ENCODE assay signal across 8 mouse cellular contexts in the genomic region with DNA sequence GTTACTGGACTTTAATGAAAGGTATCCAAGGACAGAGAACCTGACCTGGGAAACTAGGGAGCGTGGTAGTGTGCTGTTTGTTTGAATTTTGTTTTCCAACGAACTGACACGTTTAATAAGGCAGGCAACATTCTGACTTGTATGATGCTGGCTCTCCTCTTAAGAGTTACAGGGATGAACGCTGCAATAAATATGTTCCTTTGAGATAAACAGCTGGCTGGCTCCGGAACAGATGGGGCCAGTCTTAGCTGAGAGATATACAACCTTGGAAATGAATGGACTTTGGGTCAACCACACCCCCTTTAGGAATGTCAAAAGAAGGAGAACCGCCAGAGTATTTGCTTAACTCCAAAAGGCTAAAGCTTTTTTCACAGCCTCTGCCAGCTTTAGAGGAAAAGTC. TPM values are rescaled to one million over a fixed set of nuclear protein-coding genes. Genes with fewer than 3 reads are reported as not detected.
A peak's percentile ranks its signal among the peaks of the same experiment; 100 is the strongest.
DNase-seq lines count a peak whose midpoint lies in the region; ATAC-seq and TF ChIP-seq lines count a peak whose summit lies in the region.

No protein-coding gene starts in this region.

- intact Hi-C loops in heart, adult 2 months (cut with DNase I): loop anchor here (2.0 kb wide), 1 partner anchor 84 kb away; no protein-coding TSS in a partner anchor
- intact Hi-C loops in heart, postnatal 14 days (cut with DNase I): loop anchor here (2.0 to 10.0 kb wide), 5 partner anchors 18 to 352 kb away; a partner anchor contains a TSS

- peak overlapping the region; percentile 57 for H3K27ac ChIP-seq in heart, adult 2 months
- no peak overlapping the region for H3K27ac ChIP-seq in heart, embryonic 16.5 days (ENCODE audit: low read length)
- H3K27ac ChIP-seq in neural tube, embryonic 15.5 days (replicated peaks): peak overlapping the region; percentile 83

- H3K4me3 ChIP-seq in heart, adult 2 months: peak overlapping the region; percentile 96
- peak overlapping the region; percentile 92 for H3K4me3 ChIP-seq in heart, embryonic 16.5 days (ENCODE audit: low read length)
- H3K4me3 ChIP-seq in neural tube, embryonic 15.5 days (replicated peaks): peak overlapping the region; percentile 75

- DNase-seq in heart, adult 2 months: peak in 1 of 2 experiments; percentile 12
- DNase-seq in heart, postnatal 14 days: no peak
- peak; percentile 58 for DNase-seq in c-Kit-positive CD71-positive TER-119-negative erythroid progenitor cells, embryonic 14.5 days (ENCODE audit: low read depth)
- DNase-seq in liver: peak; percentile 73
- DNase-seq in T-cell, adult 2 months (ENCODE audit: low spot score): no peak
- no peak for DNase-seq in left cerebral cortex, adult 18-20 months (ENCODE audit: low spot score in 2 of 2)

- TF ChIP-seq EP300 in heart, adult 2 months (IDR thresholded peaks at IDR 0.05; ENCODE audit: insufficient read depth, low read depth, low read length): no peak

- peaks cover 22% of the 10 kb centered on the region for H3K36me3 ChIP-seq in heart, adult 2 months (ENCODE audit: control insufficient read depth, insufficient read depth, low read length)
- 0 out of 2 replicates have a peak, but pooled peaks cover 4% of the 10 kb centered on the region for H3K36me3 ChIP-seq in heart, embryonic 16.5 days (ENCODE audit: control insufficient read depth, insufficient read depth)
- H3K36me3 ChIP-seq in neural tube, embryonic 15.5 days: peaks cover 6% of the 10 kb centered on the region; the same call in 1 of the 2 replicates

- peaks cover 1% of the 10 kb centered on the region; the same call in 1 of the 2 replicates for H3K79me2 ChIP-seq in heart, adult 2 months (replicated peaks; ENCODE audit: control insufficient read depth, insufficient read depth, low read length)

- TF ChIP-seq POLR2A in heart, adult 2 months (IDR thresholded peaks at IDR 0.05; ENCODE audit: insufficient read depth, low read depth, low read length): no peak

- ATAC-seq in heart, embryonic 16.5 days (replicated peaks; ENCODE audit: extremely low read depth, insufficient read depth, low FRiP score): no peak
- ATAC-seq in neural tube, embryonic 15.5 days (ENCODE audit: low FRiP score): no peak

- no peaks in the 10 kb centered on the region for H3K9me3 ChIP-seq in heart, embryonic 16.5 days (replicated peaks; ENCODE audit: control insufficient read depth, low read length)
- no peaks in the 10 kb centered on the region for H3K9me3 ChIP-seq in neural tube, embryonic 15.5 days (replicated peaks)

- no peak for TF ChIP-seq CTCF in heart, adult 2 months (IDR thresholded peaks at IDR 0.05)

- peak overlapping the region; percentile 74 for H3K4me2 ChIP-seq in heart, embryonic 16.5 days (ENCODE audit: low read depth, low read length)
- peak overlapping the region; percentile 79 for H3K4me2 ChIP-seq in neural tube, embryonic 15.5 days

- H3K4me1 ChIP-seq in heart, adult 2 months (ENCODE audit: control insufficient read depth, insufficient read depth, low read length): peaks cover 2% of the 10 kb centered on the region
- peaks cover 15% of the 10 kb centered on the region for H3K4me1 ChIP-seq in heart, embryonic 16.5 days (ENCODE audit: control insufficient read depth, insufficient read depth, low read length)
- H3K4me1 ChIP-seq in neural tube, embryonic 15.5 days: peaks cover 43% of the 10 kb centered on the region

- WGBS in heart, adult 2 months: 2% methylated on average over 6 of the region's 6 CpGs
- WGBS in heart, embryonic 16.5 days: 1% methylated on average over 6 of the region's 6 CpGs
- under 1% methylated on average over 6 of the region's 6 CpGs for WGBS in neural tube, embryonic 15.5 days

- peak overlapping the region; percentile 58; the same call in 1 of the 2 replicates for H3K9ac ChIP-seq in heart, adult 2 months (ENCODE audit: low read depth, low read length)
- peak overlapping the region; percentile 71 for H3K9ac ChIP-seq in heart, embryonic 16.5 days (ENCODE audit: low read length)
- H3K9ac ChIP-seq in neural tube, embryonic 15.5 days (replicated peaks): peak overlapping the region; percentile 60

- H3K27me3 ChIP-seq in heart, adult 2 months (ENCODE audit: control insufficient read depth, insufficient read depth, low read length): no peaks in the 10 kb centered on the region
- H3K27me3 ChIP-seq in heart, embryonic 16.5 days (ENCODE audit: control insufficient read depth, insufficient read depth, low read length): no peaks in the 10 kb centered on the region
- no peaks in the 10 kb centered on the region for H3K27me3 ChIP-seq in neural tube, embryonic 15.5 days (replicated peaks)

RNA-seq across cellular contexts. Expression of a gene that starts 1.4 kb away (rescaled TPM):
- 10 to 100 TPM; 10.8 to 22.5 TPM for total RNA-seq in heart, adult 2 months (2021)
- polyA plus RNA-seq in heart, adult 2 months (2012; rRNA removed): 2.8 and 6.9 TPM in 2 replicates
- total RNA-seq in heart, postnatal 14 days (2021): 10 to 100 TPM; 13.5 to 17.1 TPM
- polyA plus RNA-seq in heart, embryonic 16.5 days (2015; fragmentation: Nextera tagmentation; extraction: Ambion mirVana): 7.6 and 8.8 TPM in 2 replicates
- 22.0 and 23.5 TPM in 2 replicates for polyA plus RNA-seq in neural tube, embryonic 15.5 days (2015; fragmentation: Nextera tagmentation; extraction: Ambion mirVana)
- 10 to 100 TPM; 39.4 to 40.6 TPM for total RNA-seq in left cerebral cortex, adult 18-20 months (2021)

Comparison
In these comparisons a context has a peak if more than half of its experiments do, and no peak if none do; other contexts are left out.
1. DNase-seq: peak in c-Kit-positive CD71-positive TER-119-negative erythroid progenitor cells, embryonic 14.5 days (single experiment) and liver (single experiment); none in heart, postnatal 14 days (0 of 2), T-cell, adult 2 months (single experiment) and left cerebral cortex, adult 18-20 months (0 of 2).
2. Peak in every context shown above with its lines, with median percentiles within 50 percentile points of each other: H3K4me3 ChIP-seq and H3K9ac ChIP-seq.